Mouse (Mus musculus): ENCODE data around the gene Gpr61. TPM values are rescaled to one million over a fixed set of nuclear protein-coding genes. Genes with fewer than 3 reads are reported as not detected.
A peak's percentile ranks its signal among the peaks of the same experiment; 100 is the strongest.

Gene Gpr61
- polyA plus RNA-seq, 1 experiment, result not detected

- H3K9me3 ChIP-seq, result no peaks in the 10 kb centered on the region
- H3K4me3 ChIP-seq (replicated peaks), result no peak overlapping the region
- TF ChIP-seq GATA1 (IDR thresholded peaks at IDR 0.05; ENCODE audit: borderline replicate concordance, low read length) (no peak), FLI1 (IDR thresholded peaks at IDR 0.05; ENCODE audit: low read length) (no peak)
- peaks cover 5% of the 10 kb centered on the region for H3K27me3 ChIP-seq (replicated peaks)
- H3K4me1 ChIP-seq, result peaks cover 62% of the 10 kb centered on the region
- H3K36me3 ChIP-seq (replicated peaks; ENCODE audit: low read length), result peaks cover 59% of the 10 kb centered on the region
Observed at GRCm38 (mm10) chr3:108195287-108195686, 40.6 kb upstream of the Gpr61 start.

- Histone ChIP-seq H3K4me3 (replicated peaks) (no peak overlapping the region), H3K36me3 (replicated peaks; ENCODE audit: low read length) (peaks cover 51% of the 10 kb centered on the region), H3K4me1 (peaks cover 57% of the 10 kb centered on the region), H3K27me3 (replicated peaks) (peaks cover 18% of the 10 kb centered on the region), H3K9me3 (no peaks in the 10 kb centered on the region)
- no peak for TF ChIP-seq FLI1 (IDR thresholded peaks at IDR 0.05; ENCODE audit: low read length)
- TF ChIP-seq GATA1 (IDR thresholded peaks at IDR 0.05; ENCODE audit: borderline replicate concordance, low read length), result no peak
Observed at GRCm38 (mm10) chr3:108193686-108194085, 39.0 kb upstream of the Gpr61 start.

- no peak overlapping the region for H3K4me3 ChIP-seq (replicated peaks)
- peaks cover 13% of the 10 kb centered on the region for H3K36me3 ChIP-seq (replicated peaks; ENCODE audit: low read length)
- TF ChIP-seq GATA1 (IDR thresholded peaks at IDR 0.05; ENCODE audit: borderline replicate concordance, low read length) (no peak), FLI1 (IDR thresholded peaks at IDR 0.05; ENCODE audit: low read length) (no peak)
- peaks cover 44% of the 10 kb centered on the region for H3K4me1 ChIP-seq
- H3K27me3 ChIP-seq (replicated peaks), result peaks cover 54% of the 10 kb centered on the region
- H3K9me3 ChIP-seq, result no peaks in the 10 kb centered on the region
Observed at GRCm38 (mm10) chr3:108189897-108190296, 35.2 kb upstream of the Gpr61 start.

GRCm38 (mm10) chr3:108188716-108189490, 34.2 kb upstream of the Gpr61 start:
- no peak for TF ChIP-seq FLI1 (IDR thresholded peaks at IDR 0.05; ENCODE audit: low read length)
- no peak for TF ChIP-seq GATA1 (IDR thresholded peaks at IDR 0.05; ENCODE audit: borderline replicate concordance, low read length)
- H3K36me3 ChIP-seq (replicated peaks; ENCODE audit: low read length), result peaks cover 9% of the 10 kb centered on the region
- peaks cover 42% of the 10 kb centered on the region for H3K4me1 ChIP-seq
- H3K9me3 ChIP-seq, result no peaks in the 10 kb centered on the region
- H3K27me3 ChIP-seq (replicated peaks), result peaks cover 61% of the 10 kb centered on the region
- H3K4me3 ChIP-seq (replicated peaks), result no peak overlapping the region

- Histone ChIP-seq H3K9me3 (no peaks in the 10 kb centered on the region), H3K4me1 (peaks cover 47% of the 10 kb centered on the region), H3K27me3 (replicated peaks) (peaks cover 63% of the 10 kb centered on the region), H3K36me3 (replicated peaks; ENCODE audit: low read length) (no peaks in the 10 kb centered on the region), H3K4me3 (replicated peaks) (peak overlapping the region; percentile 62)
- TF ChIP-seq FLI1 (IDR thresholded peaks at IDR 0.05; ENCODE audit: low read length) (no peak), GATA1 (IDR thresholded peaks at IDR 0.05; ENCODE audit: borderline replicate concordance, low read length) (no peak)
Observed at GRCm38 (mm10) chr3:108187111-108187795, 32.6 kb upstream of the Gpr61 start.

GRCm38 (mm10) chr3:108186098-108187047, 31.7 kb upstream of the Gpr61 start, which contains the start of gene Amigo1:
Gene Amigo1 (plus strand): TSS chr3:108186335.
- H3K27me3 ChIP-seq (replicated peaks), result peaks cover 65% of the 10 kb centered on the region

GRCm38 (mm10) chr3:108185460-108186097, 30.9 kb upstream of the Gpr61 start:
- H3K4me1 ChIP-seq, result peaks cover 47% of the 10 kb centered on the region
- H3K36me3 ChIP-seq (replicated peaks; ENCODE audit: low read length), result no peaks in the 10 kb centered on the region
- TF ChIP-seq FLI1 (IDR thresholded peaks at IDR 0.05; ENCODE audit: low read length) (no peak), GATA1 (IDR thresholded peaks at IDR 0.05; ENCODE audit: borderline replicate concordance, low read length) (no peak)
- peak overlapping the region; percentile 93 for H3K4me3 ChIP-seq (replicated peaks)
- H3K9me3 ChIP-seq, result no peaks in the 10 kb centered on the region
- H3K27me3 ChIP-seq (replicated peaks), result peaks cover 66% of the 10 kb centered on the region

More at GRCm38 (mm10) chr3:108186098-108187047, 31.7 kb upstream of the Gpr61 start, which contains the start of gene Amigo1:
- Histone ChIP-seq H3K4me1 (peaks cover 47% of the 10 kb centered on the region), H3K4me3 (replicated peaks) (peak within 1 kb of the TSS; percentile 93), H3K9me3 (no peaks in the 10 kb centered on the region), H3K36me3 (replicated peaks; ENCODE audit: low read length) (no peaks in the 10 kb centered on the region)
- no peak for TF ChIP-seq FLI1 (IDR thresholded peaks at IDR 0.05; ENCODE audit: low read length)
- no peak for TF ChIP-seq GATA1 (IDR thresholded peaks at IDR 0.05; ENCODE audit: borderline replicate concordance, low read length)

- Histone ChIP-seq H3K27me3 (replicated peaks) (peaks cover 61% of the 10 kb centered on the region), H3K4me1 (peaks cover 43% of the 10 kb centered on the region), H3K9me3 (no peaks in the 10 kb centered on the region), H3K4me3 (replicated peaks) (no peak overlapping the region), H3K36me3 (replicated peaks; ENCODE audit: low read length) (no peaks in the 10 kb centered on the region)
- TF ChIP-seq GATA1 (IDR thresholded peaks at IDR 0.05; ENCODE audit: borderline replicate concordance, low read length) (no peak), FLI1 (IDR thresholded peaks at IDR 0.05; ENCODE audit: low read length) (no peak)
Observed at GRCm38 (mm10) chr3:108184742-108185141, 30.1 kb upstream of the Gpr61 start.

- TF ChIP-seq FLI1 (IDR thresholded peaks at IDR 0.05; ENCODE audit: low read length), result no peak
- TF ChIP-seq GATA1 (IDR thresholded peaks at IDR 0.05; ENCODE audit: borderline replicate concordance, low read length), result no peak
- Histone ChIP-seq H3K4me1 (peaks cover 22% of the 10 kb centered on the region), H3K27me3 (replicated peaks) (peaks cover 42% of the 10 kb centered on the region), H3K36me3 (replicated peaks; ENCODE audit: low read length) (no peaks in the 10 kb centered on the region), H3K4me3 (replicated peaks) (no peak overlapping the region), H3K9me3 (peaks cover 7% of the 10 kb centered on the region; the same call in 1 of the 2 replicates)
Observed at GRCm38 (mm10) chr3:108180514-108180913, 25.8 kb upstream of the Gpr61 start.
